Mouse (Mus musculus) left cerebral cortex, postnatal 14 days (tissue): ENCODE results near the gene Lhpp. TPM values are rescaled to one million over a fixed set of nuclear protein-coding genes. Genes with fewer than 3 reads are reported as not detected.
A peak's percentile ranks its signal among the peaks of the same experiment; 100 is the strongest.

Experiments used
- DNase-seq, 2 experiments: peaks; one replicate each; pipeline ENCODE4 v3.0.0; 2021 to 2022; ENCODE audit warnings: low spot score in 2 of 2, mixed read lengths in 1 of 2
- intact Hi-C: fragments of 180-260 bp; cut with DNase I; formaldehyde crosslinking; loops from one replicate; pipeline ENCODE4 v1.15.1; 2025
- total RNA-seq, 2 experiments: library from RNA; stranded (reverse); gene quantifications; 2 replicates each; pipeline ENCODE4 v1.2.3; 2021

The Lhpp gene
- total RNA-seq, 2 experiments from 2014 or later: 20.5 to 21.8 TPM

GRCm38 (mm10) chr7:132670863-132671165, 60.4 kb downstream of the Lhpp start:
- DNase-seq: no peak
- intact Hi-C loops: no loop called here

GRCm38 (mm10) chr7:132672481-132672959, 62.1 kb downstream of the Lhpp start:
- no peak for DNase-seq
- intact Hi-C loops: no loop called here

- intact Hi-C loops: no loop called here
- peak in 1 of 2 experiments; percentile 19 for DNase-seq
These were observed 63.7 kb downstream of the Lhpp start for GRCm38 (mm10) chr7:132673931-132674755.

- intact Hi-C loops: no loop called here
- DNase-seq: no peak
These were observed 65.5 kb downstream of the Lhpp start for GRCm38 (mm10) chr7:132675922-132676321.

- intact Hi-C loops: no loop called here
- DNase-seq: no peak
These were observed 68.7 kb downstream of the Lhpp start for GRCm38 (mm10) chr7:132679117-132679516.

- intact Hi-C loops: no loop called here
- DNase-seq: no peak
These were observed 69.1 kb downstream of the Lhpp start for GRCm38 (mm10) chr7:132679549-132679948.

- no peak for DNase-seq
- intact Hi-C loops: no loop called here
These were observed 70.9 kb downstream of the Lhpp start for GRCm38 (mm10) chr7:132681296-132681695.

- intact Hi-C loops: no loop called here
- no peak for DNase-seq
These were observed 71.4 kb downstream of the Lhpp start for GRCm38 (mm10) chr7:132681831-132682230.

GRCm38 (mm10) chr7:132682336-132682735, 71.9 kb downstream of the Lhpp start:
- DNase-seq: no peak
- intact Hi-C loops: no loop called here

- intact Hi-C loops: no loop called here
- no peak for DNase-seq
These were observed 72.5 kb downstream of the Lhpp start for GRCm38 (mm10) chr7:132682901-132683300.

GRCm38 (mm10) chr7:132683923-132684322, 73.5 kb downstream of the Lhpp start:
- intact Hi-C loops: no loop called here
- DNase-seq: no peak

- intact Hi-C loops: no loop called here
These were observed 76.1 kb downstream of the Lhpp start for GRCm38 (mm10) chr7:132686515-132686914.

GRCm38 (mm10) chr7:132687897-132688296, 77.5 kb downstream of the Lhpp start:
- DNase-seq: no peak
- intact Hi-C loops: no loop called here

More at GRCm38 (mm10) chr7:132686515-132686914, 76.1 kb downstream of the Lhpp start:
- no peak for DNase-seq

- intact Hi-C loops: no loop called here
- peak in 1 of 2 experiments; percentile 32 for DNase-seq
These were observed 78.3 kb downstream of the Lhpp start for GRCm38 (mm10) chr7:132688721-132689120.

- intact Hi-C loops: no loop called here
- no peak for DNase-seq
These were observed 79.3 kb downstream of the Lhpp start for GRCm38 (mm10) chr7:132689722-132690121.

- no peak for DNase-seq
These were observed 80.5 kb downstream of the Lhpp start for GRCm38 (mm10) chr7:132690716-132691472.

GRCm38 (mm10) chr7:132692719-132693118, 82.3 kb downstream of the Lhpp start:
- intact Hi-C loops: no loop called here
- DNase-seq: peak; percentile 43 to 60

More at GRCm38 (mm10) chr7:132690716-132691472, 80.5 kb downstream of the Lhpp start:
- intact Hi-C loops: no loop called here

- DNase-seq: no peak
- intact Hi-C loops: no loop called here
These were observed 83.1 kb downstream of the Lhpp start for GRCm38 (mm10) chr7:132693561-132693960.

- no peak for DNase-seq
- intact Hi-C loops: no loop called here
These were observed 86.9 kb downstream of the Lhpp start for GRCm38 (mm10) chr7:132697258-132697796.

GRCm38 (mm10) chr7:132698737-132699136, 88.3 kb downstream of the Lhpp start:
- intact Hi-C loops: no loop called here
- DNase-seq: no peak
